Mouse (Mus musculus): ENCODE measurements at regions not wholly inside any gene's neighbourhood (a gene's known extent, or its start where the extent isn't known, plus 50 kb on each side); places are given as distances from the start of the nearest gene placed in this dataset.

DNA sequence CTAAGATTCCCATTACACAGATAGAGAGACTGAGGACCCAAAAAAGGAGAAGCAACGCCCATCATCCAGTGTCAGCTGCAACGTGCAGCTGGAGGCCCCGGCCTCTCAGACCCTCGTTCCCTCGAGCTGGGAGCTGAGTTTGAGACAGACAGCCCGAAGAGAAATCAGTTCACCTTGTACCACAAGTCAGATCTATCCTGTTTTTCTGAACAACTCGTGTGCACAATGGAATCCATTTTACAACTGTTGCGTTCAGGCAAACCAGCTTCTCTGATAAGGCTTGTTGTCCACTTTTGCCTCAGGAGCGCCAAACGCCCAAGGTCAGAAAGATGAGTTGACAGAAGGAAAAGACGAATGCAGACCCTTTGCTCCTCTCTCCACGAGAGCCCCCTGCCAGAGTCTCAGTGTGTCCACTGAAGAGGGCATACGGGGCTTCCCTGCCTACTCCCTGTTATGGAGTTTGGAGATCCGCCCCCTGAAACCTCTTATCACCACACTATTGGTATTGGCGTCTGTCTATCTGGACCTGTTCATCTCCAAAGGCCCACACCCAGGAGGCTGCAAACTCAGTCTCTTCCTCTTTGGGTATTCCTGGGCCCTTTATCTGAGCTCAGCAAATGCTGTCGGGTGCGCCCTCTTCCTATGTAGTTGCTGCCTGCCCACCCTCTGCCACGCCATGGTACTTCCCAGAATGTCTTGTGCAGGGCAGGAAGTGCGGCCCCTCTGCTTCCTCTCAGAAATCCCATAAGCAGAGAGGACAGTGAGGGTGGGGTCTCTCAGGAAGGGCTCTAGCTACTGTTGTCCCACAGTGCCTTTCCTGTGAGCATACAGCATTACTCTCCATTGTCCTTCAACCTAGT is 57.7 kb upstream of the Zmiz1 start:
- DNase-seq (ENCODE audit: low read depth, low spot score), result no peak

DNA sequence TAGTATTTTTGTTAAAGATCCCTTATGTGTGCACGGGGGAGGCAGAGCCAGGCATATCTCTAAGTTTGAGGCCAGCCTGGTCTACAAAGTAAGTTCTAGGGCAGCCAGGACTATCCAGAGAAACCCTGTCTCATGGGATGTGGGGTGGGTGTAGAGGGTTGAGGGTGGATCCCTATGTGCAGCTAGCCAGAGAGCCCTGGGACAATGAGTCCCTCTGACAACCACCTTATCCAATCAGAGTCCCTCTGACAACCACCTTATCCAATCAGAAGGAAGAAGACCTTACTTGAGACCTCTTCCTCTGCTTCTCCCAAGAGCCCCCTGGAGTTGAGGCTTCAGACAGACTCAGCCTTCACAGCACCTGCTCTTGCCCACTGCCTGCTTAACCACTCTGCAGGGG is 56.6 kb upstream of the Zmiz1 start:
- no peak for DNase-seq (ENCODE audit: low read depth, low spot score)

DNA sequence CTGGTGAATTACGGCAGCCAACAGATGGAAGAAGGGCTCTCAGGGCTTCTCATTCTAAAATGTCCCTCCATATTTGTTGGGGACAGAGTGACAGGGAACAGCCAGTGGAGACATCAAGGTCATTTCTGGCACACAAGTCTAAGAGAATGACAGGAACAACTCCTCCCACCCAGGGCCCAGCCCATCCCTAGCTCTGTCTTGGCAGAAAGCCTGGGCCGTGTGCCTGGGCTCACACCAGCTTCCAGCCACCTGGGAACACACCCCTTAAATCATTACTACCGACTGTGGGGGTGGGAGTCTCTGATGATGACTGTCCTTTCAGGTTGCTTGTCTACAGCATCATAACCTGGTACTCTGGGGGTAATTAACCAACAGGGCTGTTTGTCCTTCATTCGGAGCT is 53.8 kb upstream of the Zmiz1 start:
- peak; percentile 23 for DNase-seq (ENCODE audit: low read depth, low spot score)

DNA sequence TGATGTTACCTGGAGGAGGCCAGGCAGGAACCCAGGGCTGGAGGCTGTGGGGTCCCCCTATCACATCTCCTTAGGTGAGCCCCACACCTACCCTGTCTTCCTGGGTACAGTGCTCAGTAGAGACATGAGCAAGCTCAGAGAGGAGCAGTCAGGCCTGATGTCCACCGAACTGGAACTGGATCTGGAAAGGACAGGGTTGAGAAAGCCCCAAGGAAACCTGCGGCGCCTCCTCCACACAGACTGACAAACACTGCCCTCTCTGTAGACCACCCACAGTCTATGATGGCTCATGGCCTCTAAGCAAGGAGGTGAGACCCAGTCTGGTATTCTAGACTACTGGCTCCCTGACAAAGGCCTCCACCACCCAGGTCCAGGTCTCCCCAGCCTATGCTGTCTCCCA is 52.9 kb upstream of the Zmiz1 start:
- DNase-seq (ENCODE audit: low read depth, low spot score), result no peak

DNA sequence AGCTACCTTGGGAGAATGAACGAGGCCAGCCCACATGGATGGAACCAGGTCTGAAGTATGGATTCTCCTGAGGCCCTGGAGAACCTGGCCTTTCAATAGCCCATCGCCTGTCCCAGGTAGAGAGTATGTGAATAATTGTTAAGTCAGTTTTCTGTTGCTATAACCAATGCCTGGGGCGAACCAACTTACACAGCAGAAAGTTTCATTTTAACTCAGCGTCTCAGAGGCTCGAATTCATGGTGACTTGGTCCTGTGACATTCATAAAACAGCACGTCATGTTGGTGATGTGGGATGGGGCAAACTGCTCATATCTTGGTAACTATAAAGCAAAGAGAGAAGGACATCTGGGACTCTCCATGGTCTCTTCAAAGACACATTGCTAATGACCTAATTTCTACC is 52.4 kb upstream of the Zmiz1 start:
- DNase-seq (ENCODE audit: low read depth, low spot score), result no peak

DNA sequence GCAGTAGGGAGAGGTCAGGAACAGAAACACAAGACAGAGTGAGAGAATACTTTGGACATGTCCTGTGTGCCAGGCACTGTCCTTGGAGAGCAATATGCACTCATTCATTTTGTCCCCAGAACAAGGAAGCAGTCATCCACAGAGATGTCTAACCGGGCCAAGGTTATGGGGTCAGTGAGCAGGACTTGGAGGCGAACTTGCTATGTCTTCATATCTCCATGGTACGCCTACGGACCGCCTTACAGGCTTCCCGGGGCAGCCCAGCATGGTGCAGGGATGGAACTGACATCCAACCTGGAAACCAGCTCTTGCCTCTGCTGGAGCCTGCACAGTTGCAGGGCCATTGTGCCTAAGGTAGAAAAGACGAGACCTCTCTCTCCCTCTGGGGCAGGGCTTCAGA is 51.9 kb upstream of the Zmiz1 start:
- no peak for DNase-seq (ENCODE audit: low read depth, low spot score)

All from skeletal muscle tissue, adult 2 months (tissue).